Mouse (Mus musculus) adrenal gland, adult 2 months (tissue): ENCODE results near the gene 4930415O20Rik. TPM values are rescaled to one million over a fixed set of nuclear protein-coding genes. Genes with fewer than 3 reads are reported as not detected.
A peak's percentile ranks its signal among the peaks of the same experiment; 100 is the strongest.

Experiments
- DNase-seq: peaks from one replicate; pipeline ENCODE4 v3.0.0; 2021
- polyA plus RNA-seq: library from polyadenylated mRNA; depleted of rRNA; stranded (reverse); fragments of >200 nt; gene quantifications from 2 replicates; pipeline ENCODE4 v1.2.3, GENCODE M21; 2012
- total RNA-seq, 2 experiments: library from RNA; stranded (reverse); gene quantifications; 2 replicates each; pipeline ENCODE4 v1.2.3; 2021

The 4930415O20Rik gene
- total and polyA plus RNA-seq, 3 experiments: 0.22 to 0.59 (median 0.58) TPM

- no peak for DNase-seq
Observed at GRCm38 (mm10) chr15:98606051-98606536, 35.3 kb downstream of the 4930415O20Rik start.

- no peak for DNase-seq
Observed at GRCm38 (mm10) chr15:98606739-98607138, 35.9 kb downstream of the 4930415O20Rik start.

DNA sequence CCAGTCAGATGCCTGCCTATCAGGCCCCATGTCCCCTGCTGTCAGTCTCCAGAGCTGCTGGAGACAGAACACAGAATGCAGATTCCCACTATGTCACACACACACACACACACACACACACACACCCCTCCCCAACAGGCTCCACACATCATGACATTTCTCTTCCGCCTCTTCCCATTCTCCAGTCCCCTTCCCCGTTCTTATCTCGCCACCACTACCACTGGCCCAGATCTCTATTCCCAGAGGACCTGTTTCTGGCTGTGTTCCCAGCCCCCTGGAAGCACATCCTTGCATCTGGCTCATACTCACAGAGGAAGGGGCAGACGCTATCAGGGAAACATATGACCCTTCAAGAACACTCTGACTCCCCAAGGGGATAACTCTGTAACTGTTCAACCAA, 36.8 kb downstream of the 4930415O20Rik start:
- peak; percentile 71 for DNase-seq

DNA sequence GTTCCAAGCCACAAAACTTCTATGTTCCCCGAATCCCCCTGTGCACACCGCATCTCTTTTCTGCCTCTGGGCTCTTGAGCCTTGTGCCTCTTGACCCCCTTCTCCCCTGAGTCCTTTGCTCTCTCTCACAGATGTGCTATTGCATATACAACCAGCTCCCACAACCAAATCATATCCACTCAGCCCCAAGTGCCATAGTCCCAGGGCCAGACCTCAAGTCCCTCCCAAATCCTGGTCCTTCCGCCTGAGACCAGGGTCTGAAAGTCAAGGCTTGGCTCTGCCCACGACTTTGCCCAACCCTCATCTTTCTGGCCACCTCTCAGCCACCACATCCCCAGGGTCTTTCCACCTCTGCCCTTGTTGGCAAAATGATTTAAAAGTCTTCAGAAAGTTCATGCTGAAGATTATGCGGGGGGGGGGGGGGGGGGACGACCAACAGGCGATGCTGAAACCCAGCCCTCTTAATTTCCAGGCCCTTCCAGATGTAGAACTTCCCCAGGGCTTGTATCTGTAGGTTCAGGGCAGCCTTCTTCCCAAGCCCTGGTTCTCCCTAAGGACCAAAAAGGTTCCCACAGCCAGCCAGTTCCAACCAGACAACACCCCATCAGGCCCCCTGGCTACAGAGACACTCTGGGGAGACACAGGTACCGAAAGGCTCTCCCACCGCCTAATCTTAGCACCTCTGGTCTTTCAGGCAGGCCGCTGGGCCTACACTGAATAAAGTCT, 37.4 kb downstream of the 4930415O20Rik start:
- peak; percentile 42 for DNase-seq

DNA sequence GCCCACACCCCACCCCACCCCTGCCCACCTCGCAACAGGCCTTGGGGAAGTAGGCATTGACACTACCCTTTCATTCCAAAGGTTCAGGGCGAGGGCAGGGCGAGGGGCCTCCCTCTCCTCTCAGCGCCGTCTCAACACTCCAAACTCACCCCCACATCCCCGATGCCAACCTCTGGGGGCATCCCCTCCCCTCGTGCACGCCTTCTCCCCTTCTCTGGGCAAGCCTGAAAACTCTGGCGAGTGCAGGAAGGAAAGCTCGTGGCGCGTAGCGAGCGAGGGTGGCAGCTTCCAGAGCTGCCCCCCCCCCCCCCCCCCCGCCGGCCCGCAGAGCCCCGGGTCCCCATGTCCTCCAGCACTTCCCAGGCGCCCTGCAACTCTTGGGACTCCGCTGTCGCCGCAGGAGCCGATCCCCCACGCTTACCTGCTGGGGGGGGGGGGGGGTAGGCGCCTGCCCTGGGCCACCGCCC, 38.0 kb downstream of the 4930415O20Rik start:
- DNase-seq: peak; percentile 40

- DNase-seq: peak; percentile 80
Observed at GRCm38 (mm10) chr15:98609331-98610130, 38.7 kb downstream of the 4930415O20Rik start, which contains the start of gene Adcy6. Adcy6 (minus strand) TSS chr15:98610076.

- no peak for DNase-seq
Observed at GRCm38 (mm10) chr15:98610131-98610633, 39.4 kb downstream of the 4930415O20Rik start.

DNA sequence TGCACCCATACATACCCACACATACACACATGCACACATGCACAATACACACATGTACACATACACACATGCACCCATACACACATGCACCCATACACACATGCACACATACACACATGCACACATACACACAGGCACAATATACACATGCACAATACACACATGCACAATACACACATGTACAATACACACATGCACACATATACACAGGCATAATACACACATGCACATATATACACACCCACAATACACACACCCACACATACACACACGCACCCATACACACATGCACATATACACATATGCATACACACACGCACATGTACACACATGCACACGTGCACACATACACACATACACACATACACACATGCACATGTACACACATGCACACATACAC, 41.4 kb downstream of the 4930415O20Rik start:
- DNase-seq: no peak

GRCm38 (mm10) chr15:98614551-98614950, 43.7 kb downstream of the 4930415O20Rik start:
- no peak for DNase-seq

- no peak for DNase-seq
Observed at GRCm38 (mm10) chr15:98614971-98615370, 44.2 kb downstream of the 4930415O20Rik start.

GRCm38 (mm10) chr15:98615751-98616150, 44.9 kb downstream of the 4930415O20Rik start:
- no peak for DNase-seq

DNA sequence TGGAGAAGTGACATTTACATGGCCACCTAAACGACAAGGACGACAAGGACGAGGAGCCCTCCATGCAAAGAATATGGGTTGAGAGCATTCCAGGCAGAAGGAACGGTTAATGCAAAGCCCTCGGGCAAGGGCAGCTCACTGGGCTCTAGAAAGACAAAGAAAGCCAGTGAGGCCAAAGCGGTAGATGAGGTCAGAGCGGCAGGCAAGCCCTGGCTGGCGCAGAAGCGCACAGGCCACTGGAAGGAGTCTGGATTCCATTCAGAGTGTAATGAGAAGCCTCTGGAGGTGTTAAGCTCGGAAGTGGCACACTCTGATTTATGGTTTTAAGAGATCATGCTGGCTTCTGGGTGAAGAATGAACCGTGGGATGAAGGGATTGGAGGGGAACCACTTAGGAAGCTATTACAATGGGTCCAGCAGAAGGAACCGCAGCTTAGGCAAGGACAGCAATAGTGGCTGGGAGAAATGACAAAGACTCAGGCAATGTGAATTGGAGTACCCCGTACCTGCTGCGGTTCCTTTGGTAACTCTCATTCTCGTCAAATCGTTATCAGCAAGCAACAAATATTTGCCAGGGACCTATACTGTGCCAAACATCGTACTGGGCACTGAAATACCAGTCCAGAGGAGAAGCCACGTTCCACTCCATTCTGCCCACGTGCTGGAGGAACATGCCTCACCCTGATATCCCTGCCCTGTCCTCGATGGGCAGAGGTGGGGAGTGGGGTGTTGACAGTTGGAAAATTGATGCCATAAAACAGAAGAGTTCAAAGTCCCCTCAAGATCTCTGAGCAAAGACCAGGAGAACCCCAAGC, 45.8 kb downstream of the 4930415O20Rik start:
- no peak for DNase-seq

DNA sequence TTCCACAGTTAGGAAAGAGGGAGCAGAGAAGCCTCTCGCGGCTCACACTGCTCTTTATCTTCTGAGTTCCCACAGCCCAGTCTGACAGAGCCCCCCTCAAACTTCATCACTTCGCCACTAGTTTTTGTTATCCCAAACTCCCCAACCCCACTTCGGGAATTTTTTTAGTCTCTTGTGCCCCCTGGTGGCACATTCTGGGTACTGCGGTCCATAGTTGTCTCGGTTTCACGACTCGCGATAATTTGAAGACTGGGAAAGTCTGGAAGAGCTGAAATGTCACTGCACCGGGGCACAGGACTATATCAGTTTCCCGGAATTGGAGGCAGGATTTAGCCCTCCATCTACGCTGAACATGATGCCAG, 46.4 kb downstream of the 4930415O20Rik start:
- peak; percentile 76 for DNase-seq

DNA sequence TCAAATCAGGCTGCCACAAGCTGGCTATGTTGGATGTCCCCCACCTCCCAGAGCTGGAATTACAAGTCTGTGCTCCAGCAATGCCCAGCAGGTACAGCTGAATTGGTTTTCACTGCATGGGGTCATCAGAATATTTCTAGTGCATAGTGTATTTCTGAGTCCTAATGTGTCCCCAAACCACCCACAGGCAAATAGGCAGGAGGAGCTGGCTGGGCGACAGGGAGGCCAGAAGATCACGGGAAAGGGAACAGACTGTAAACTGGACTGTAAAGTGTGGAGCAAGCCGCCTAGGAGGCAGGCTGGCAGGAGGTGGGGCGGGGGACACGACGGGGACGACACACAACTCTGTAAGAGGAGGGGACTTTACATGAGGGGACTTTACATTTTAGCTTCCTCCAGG, 51.4 kb downstream of the 4930415O20Rik start:
- DNase-seq: no peak

DNA sequence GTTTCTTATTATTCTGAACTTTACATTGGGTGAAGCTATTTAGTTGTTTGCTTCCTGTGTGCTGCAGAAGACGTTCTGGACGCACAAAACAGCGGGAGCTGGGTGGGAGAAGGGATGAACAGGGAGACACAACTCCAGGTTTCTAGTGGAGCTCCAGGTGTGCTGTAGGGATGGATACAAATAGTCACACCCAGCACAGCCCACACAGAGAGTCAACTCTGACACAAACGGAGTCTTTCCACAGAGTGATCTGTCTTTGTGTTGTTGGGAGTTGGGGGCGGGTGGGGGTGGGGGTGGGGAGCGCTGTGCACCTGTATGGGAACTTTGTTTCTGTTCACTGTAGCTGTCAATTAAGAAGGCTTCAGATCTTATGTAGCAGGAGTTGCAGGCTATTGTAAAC, 51.9 kb downstream of the 4930415O20Rik start:
- no peak for DNase-seq

- DNase-seq: no peak
Observed at GRCm38 (mm10) chr15:98623361-98623821, 52.6 kb downstream of the 4930415O20Rik start.

DNA sequence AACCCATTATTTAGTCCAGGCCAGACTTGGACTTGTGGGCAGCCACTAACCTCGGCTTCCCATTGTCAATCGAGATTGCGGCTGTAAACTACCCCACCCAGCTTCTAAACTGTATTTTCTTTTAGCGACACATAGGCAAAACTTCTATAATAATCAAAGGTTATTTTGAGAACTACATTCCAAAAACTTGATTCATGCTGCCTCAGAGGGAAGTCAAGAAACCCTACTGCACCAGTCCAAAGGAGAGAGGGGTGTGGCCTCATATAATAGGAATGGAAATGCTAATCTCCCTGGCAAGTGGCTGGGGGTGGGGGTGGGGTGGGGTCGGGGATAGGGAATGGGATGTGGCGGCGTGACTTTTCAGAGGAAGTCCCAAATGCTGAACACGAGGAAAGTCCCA, 55.3 kb downstream of the 4930415O20Rik start:
- no peak for DNase-seq

DNA sequence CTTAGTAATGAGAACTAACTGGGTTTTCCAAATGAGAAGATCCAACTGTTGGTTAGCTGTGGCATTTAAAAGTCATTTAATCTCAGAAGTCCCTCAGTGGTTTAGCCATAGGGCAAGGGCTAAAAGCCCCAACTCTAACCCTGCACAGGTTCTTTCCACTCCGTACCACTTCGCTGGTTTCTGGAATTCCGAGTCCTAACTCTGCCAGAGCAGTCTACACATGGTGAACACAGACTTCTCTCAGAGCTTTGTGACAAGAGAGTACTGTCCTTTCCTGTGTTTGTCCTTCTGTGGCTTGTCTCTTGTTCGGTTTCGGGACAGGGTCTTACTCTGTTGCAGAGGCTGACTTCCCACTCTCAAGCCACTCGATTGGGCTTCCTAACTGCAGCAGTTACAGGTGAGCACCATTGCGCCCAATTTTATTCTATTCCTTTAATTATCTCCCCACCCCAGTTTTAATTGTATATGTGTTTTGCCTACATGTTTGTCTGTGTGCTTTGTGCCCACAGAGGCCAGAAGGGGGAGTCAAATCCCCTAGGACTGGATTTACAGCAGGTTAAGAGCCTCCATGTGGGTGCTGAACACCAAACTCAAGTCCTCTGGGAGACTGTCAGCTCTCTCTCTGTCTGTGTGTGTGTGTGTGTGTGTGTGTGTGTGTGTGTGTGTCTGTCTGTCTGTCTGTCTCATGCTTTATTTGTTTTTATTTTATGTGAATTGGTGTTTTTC, 55.8 kb downstream of the 4930415O20Rik start:
- no peak for DNase-seq

DNA sequence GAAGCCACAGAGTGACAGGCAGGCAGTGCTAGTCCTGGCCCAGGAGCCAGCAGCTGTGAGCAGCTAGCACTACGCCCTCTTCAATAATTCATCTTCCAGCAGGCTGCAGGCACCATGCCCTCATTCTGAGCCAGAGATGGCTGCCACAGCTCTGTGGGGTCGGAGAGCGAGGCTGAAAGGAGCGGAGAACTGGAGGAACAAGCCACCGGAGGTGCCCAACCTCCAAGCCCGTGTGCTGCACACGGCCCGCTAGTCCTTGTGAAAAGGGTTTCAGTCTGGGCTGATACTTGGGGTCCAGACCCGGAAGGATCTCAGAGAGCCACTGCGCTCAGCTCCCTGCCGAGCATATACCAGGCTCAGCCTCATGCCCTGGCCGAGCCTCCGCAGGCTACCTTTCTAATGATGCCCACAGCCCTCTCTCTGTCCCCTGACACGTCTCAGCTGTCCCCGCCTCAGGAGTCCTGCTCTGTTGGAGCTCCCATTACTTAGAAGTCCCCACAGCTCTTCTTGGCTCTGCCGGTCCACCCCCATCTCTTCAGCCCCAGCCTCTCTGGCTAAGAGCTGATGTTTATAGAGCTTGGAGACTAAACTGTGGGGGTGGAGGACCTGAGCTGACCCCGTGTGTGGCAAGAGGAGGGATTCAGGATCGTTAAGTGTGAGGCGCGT, 57.9 kb downstream of the 4930415O20Rik start:
- no peak for DNase-seq

- DNase-seq: no peak
Observed at GRCm38 (mm10) chr15:98629464-98629863, 58.7 kb downstream of the 4930415O20Rik start.

DNA sequence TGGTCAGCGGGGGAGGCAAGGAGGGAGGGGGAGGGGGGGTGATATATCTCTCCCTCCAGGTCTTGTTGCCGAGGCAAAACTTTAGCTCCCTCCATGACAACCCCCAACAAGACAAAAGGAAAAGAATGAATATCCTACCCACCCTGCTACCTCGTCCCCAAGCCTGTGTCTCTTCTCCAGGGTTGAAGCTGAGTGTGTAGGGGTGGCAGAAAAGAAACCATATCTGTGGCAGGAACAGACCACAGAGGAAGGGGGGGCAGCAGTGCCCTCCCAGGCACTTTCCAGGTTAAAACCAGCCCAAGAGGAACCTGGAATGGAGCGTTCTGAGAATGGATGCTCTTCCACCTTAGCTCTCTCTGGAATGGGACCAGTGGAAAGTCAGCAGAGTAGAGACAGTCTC, 59.7 kb downstream of the 4930415O20Rik start, which contains the start of gene Cacnb3:
Gene Cacnb3 (plus strand): TSS at position 301 of the 400 bp plus-strand sequence.
- no peak for DNase-seq
